Mouse (Mus musculus) forebrain, embryonic 14.5 days (tissue): Measurements from ENCODE around the gene Krt13. TPM values are rescaled to one million over a fixed set of nuclear protein-coding genes. Genes with fewer than 3 reads are reported as not detected.

Experiments
- ATAC-seq: fragments of 200-750 bp; cut with Nextera tagmentation; 2 replicates; pipeline ENCODE4 v1.8.0; 2017; ENCODE audit warnings: mild to moderate bottlenecking, moderate library complexity
- DNase-seq: peaks from one replicate; pipeline ENCODE4 v3.0.0-alpha.2; 2015; ENCODE audit warnings: low spot score
- H3K27ac ChIP-seq: fragments of 300-500 bp; sonication (generic); 2 replicates; pipeline ENCODE4 v1.5.1; 2014; ENCODE audit warnings: low read depth, mild to moderate bottlenecking, control low read depth, low read length, moderate library complexity
- H3K27me3 ChIP-seq: fragments of 300-500 bp; sonication (generic); replicated peaks from 2 replicates; pipeline ENCODE4 v1.6.1; 2014; ENCODE audit warnings: low read length, control low read depth, mixed read lengths; ENCODE audit not compliant: control insufficient read depth, insufficient read depth
- H3K36me3 ChIP-seq: fragments of 300-500 bp; sonication (generic); 2 replicates; pipeline ENCODE4 v1.6.1; 2014; ENCODE audit warnings: low read length, control low read depth; ENCODE audit not compliant: control insufficient read depth, insufficient read depth
- H3K4me1 ChIP-seq: fragments of 300-500 bp; sonication (generic); 2 replicates; pipeline ENCODE4 v1.6.1; 2014; ENCODE audit warnings: antibody characterized with exemption, low read length, control low read depth; ENCODE audit not compliant: control insufficient read depth, insufficient read depth
- H3K4me2 ChIP-seq: fragments of 300-500 bp; sonication (generic); 2 replicates; pipeline ENCODE4 v1.6.1; 2014; ENCODE audit warnings: mild to moderate bottlenecking, control low read depth, low read length
- H3K4me3 ChIP-seq: fragments of 300-500 bp; sonication (generic); 2 replicates; pipeline ENCODE4 v1.5.1; 2014; ENCODE audit warnings: low read depth, low read length, control low read depth
- H3K9ac ChIP-seq: fragments of 300-500 bp; sonication (generic); 2 replicates; pipeline ENCODE4 v1.6.1; 2014; ENCODE audit warnings: mild to moderate bottlenecking, low read length, control low read depth, moderate library complexity
- H3K9me3 ChIP-seq: fragments of 300-500 bp; sonication (generic); replicated peaks from 2 replicates; pipeline ENCODE4 v1.6.1; 2016; ENCODE audit warnings: low read length, control low read depth, mixed read lengths; ENCODE audit not compliant: control insufficient read depth
- WGBS: fragments of 180-500 bp; shearing (Covaris S2); extraction: QIAGEN DNeasy Blood & Tissue Kit; methylation state at CpG from one replicate; pipeline ENCODE4 v1.1.7; 2014; 5-methylcytosine and 5-hydroxymethylcytosine counted together
- polyA plus RNA-seq: library from polyadenylated mRNA; unstranded; fragments of >200 nt; fragmentation: Nextera tagmentation; extraction: Ambion mirVana; gene quantifications from 2 replicates; pipeline ENCODE4 v1.2.1, GENCODE M21; 2014

Krt13 gene
- polyA plus RNA-seq, 1 experiment from 2014 or later, result not detected

DNA sequence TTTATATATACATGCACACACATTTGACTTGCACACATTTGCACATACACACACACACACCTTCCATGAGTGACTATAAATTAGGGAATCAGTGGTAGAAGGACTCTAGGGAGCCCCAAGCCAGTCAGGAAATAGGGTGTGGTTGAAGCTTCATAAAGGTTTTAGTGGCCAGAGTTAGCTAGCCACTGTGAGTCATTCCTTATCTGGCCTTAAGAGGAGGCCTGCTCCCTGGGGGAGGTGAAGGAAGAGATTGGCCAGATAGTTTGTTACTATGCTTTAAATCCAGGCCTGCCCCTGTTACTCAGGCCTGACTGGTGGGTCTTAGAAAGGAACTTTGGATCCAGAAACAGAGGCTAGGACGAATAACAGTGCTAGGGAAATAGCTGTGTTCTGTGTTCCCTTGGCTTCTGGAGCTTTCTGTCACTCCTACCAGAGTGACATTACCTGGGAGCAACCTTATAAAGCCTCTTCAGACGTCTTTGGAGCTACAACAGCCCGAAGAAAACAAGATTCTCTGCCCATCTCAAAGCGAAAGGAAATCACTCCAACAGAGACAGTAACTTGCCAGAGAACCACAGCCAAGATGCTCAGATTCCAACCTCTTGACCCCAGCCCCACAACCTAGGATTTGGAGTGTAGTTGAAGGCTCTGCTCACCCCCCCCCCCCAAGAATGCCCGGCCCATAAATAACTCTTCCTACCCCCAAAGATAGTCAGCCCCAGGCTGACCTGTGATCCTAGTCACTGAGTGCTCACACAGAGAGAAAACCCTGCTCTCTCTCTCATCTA, 26.4 kb upstream of the Krt13 start:
- 86% methylated on average over 5 of the region's 5 CpGs for WGBS
- Histone ChIP-seq H3K4me3 (no peak overlapping the region), H3K9me3 (no peaks in the 10 kb centered on the region), H3K27ac (no peak overlapping the region), H3K9ac (no peak overlapping the region), H3K36me3 (no peaks in the 10 kb centered on the region), H3K4me2 (no peak overlapping the region), H3K4me1 (no peaks in the 10 kb centered on the region; the same call in 1 of the 2 replicates), H3K27me3 (peaks cover 23% of the 10 kb centered on the region)
- DNase-seq, result no peak
- no peak for ATAC-seq

- H3K4me2 ChIP-seq, result peak overlapping the region; percentile 39
These were observed 24.6 kb upstream of the Krt13 start for GRCm38 (mm10) chr11:100145858-100146560.

DNA sequence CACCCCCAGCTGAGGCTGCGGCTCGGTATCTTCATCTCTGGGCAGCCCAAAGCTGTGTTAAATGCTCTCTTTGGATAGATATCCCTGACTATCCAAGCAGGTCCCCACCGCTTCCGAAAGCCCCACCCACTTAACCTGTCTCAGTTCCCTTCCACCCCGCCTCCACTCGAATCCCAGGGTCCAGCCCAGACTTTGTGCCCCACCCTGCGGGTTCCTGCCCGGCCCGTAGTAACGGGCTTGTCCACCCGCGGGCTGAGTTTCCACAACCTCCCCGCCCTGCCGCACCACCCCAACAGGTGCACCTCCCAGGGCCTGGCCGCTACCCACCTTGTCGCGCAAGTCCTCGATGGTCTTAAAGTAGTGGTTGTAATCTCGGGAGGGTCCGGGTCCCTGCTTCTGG, 23.7 kb upstream of the Krt13 start:
- H3K27ac ChIP-seq, result no peak overlapping the region
- H3K27me3 ChIP-seq, result peaks cover 23% of the 10 kb centered on the region
- ATAC-seq (no peak), DNase-seq (no peak)
- H3K36me3 ChIP-seq, result no peaks in the 10 kb centered on the region
- 2% methylated on average over 20 of the region's 20 CpGs for WGBS
- H3K9me3 ChIP-seq, result no peaks in the 10 kb centered on the region
- H3K4me2 ChIP-seq, result peak overlapping the region; percentile 39
- no peak overlapping the region for H3K9ac ChIP-seq
- peak overlapping the region; percentile 5; the same call in 1 of the 2 replicates for H3K4me3 ChIP-seq
- H3K4me1 ChIP-seq, result no peaks in the 10 kb centered on the region; the same call in 1 of the 2 replicates

More at GRCm38 (mm10) chr11:100145858-100146560, 24.6 kb upstream of the Krt13 start:
- H3K27ac ChIP-seq, result no peak overlapping the region
- ATAC-seq (no peak), DNase-seq (no peak)
- H3K36me3 ChIP-seq, result no peaks in the 10 kb centered on the region
- peaks cover 23% of the 10 kb centered on the region for H3K27me3 ChIP-seq
- 3% methylated on average over 13 of the region's 13 CpGs for WGBS
- H3K9ac ChIP-seq, result no peak overlapping the region
- H3K4me1 ChIP-seq, result no peaks in the 10 kb centered on the region; the same call in 1 of the 2 replicates
- no peaks in the 10 kb centered on the region for H3K9me3 ChIP-seq
- H3K4me3 ChIP-seq, result peak overlapping the region; percentile 5; the same call in 1 of the 2 replicates

- Histone ChIP-seq H3K9ac (no peak overlapping the region), H3K4me3 (no peak overlapping the region), H3K36me3 (no peaks in the 10 kb centered on the region), H3K4me2 (no peak overlapping the region), H3K9me3 (no peaks in the 10 kb centered on the region), H3K4me1 (peaks cover 11% of the 10 kb centered on the region; the same call in 1 of the 2 replicates), H3K27me3 (peaks cover 16% of the 10 kb centered on the region), H3K27ac (no peak overlapping the region)
- no peak for DNase-seq
- WGBS, result 87% methylated on average over 21 of the region's 21 CpGs
- ATAC-seq, result no peak
These were observed 19.6 kb upstream of the Krt13 start for GRCm38 (mm10) chr11:100140966-100141365.

DNA sequence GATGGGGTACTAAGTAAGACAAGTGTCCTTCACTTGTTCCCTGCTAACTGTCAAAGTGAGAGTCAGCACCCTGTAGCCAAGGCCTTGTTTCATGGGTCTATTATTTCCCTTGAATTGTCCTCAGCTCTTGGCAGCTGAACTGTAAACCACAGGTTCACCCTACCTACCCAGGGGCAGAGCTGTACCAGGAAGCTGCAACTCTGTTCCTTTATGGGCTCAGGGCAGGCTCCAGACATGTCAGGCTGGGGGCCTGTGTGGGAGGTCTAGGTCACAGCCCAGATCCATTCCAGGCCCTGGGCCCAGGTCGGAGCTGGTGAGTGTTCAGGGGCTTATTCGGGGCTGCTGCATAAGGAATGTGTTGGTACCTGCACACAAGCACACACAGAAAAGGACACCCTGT, 18.0 kb upstream of the Krt13 start:
- ATAC-seq (no peak), DNase-seq (no peak)
- 81% methylated on average over 2 of the region's 2 CpGs for WGBS
- Histone ChIP-seq H3K27me3 (peaks cover under 1% of the 10 kb centered on the region; the same call in 1 of the 2 replicates), H3K36me3 (no peaks in the 10 kb centered on the region), H3K4me1 (peaks cover 11% of the 10 kb centered on the region; the same call in 1 of the 2 replicates), H3K4me3 (no peak overlapping the region), H3K9me3 (no peaks in the 10 kb centered on the region), H3K4me2 (no peak overlapping the region), H3K9ac (no peak overlapping the region), H3K27ac (no peak overlapping the region)

DNA sequence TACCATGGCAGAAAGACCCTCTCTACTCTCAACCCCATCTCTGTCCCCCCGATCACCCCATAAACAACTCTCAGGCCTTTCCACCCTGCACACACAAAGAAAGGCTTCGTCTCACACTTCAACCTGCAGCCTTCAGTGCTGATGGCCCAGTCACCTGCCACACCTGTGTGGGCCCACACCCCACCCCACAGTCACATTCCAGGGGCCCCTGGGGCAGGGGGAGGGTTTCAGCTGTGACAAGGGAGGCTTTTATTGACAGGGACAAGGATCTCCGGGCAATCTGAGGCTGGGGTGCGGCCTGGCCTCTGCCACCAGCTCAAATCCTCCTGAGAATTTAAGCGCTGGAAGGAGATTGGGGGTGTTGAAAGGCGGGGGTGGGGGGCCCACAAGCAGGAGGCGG, 17.4 kb upstream of the Krt13 start:
- DNase-seq (no peak), ATAC-seq (no peak)
- Histone ChIP-seq H3K36me3 (no peaks in the 10 kb centered on the region), H3K9ac (no peak overlapping the region), H3K27ac (no peak overlapping the region), H3K4me3 (no peak overlapping the region), H3K27me3 (no peaks in the 10 kb centered on the region), H3K4me1 (peaks cover 11% of the 10 kb centered on the region; the same call in 1 of the 2 replicates), H3K4me2 (no peak overlapping the region), H3K9me3 (no peaks in the 10 kb centered on the region)
- WGBS, result 41% methylated on average over 7 of the region's 7 CpGs

GRCm38 (mm10) chr11:100137693-100138092, 16.3 kb upstream of the Krt13 start:
- peak; percentile 56 for DNase-seq
- peaks cover 11% of the 10 kb centered on the region; the same call in 1 of the 2 replicates for H3K4me1 ChIP-seq
- ATAC-seq, result peak; percentile 26; the same call in 1 of the 2 replicates

GRCm38 (mm10) chr11:100136559-100136958, 15.2 kb upstream of the Krt13 start:
- DNase-seq, result no peak
- no peak overlapping the region for H3K27ac ChIP-seq
- no peak overlapping the region for H3K9ac ChIP-seq
- H3K9me3 ChIP-seq, result no peaks in the 10 kb centered on the region
- H3K4me3 ChIP-seq, result no peak overlapping the region
- no peak for ATAC-seq
- H3K4me1 ChIP-seq, result peaks cover 11% of the 10 kb centered on the region; the same call in 1 of the 2 replicates
- no peaks in the 10 kb centered on the region for H3K36me3 ChIP-seq
- WGBS, result 52% methylated on average over 5 of the region's 5 CpGs
- H3K4me2 ChIP-seq, result no peak overlapping the region
- no peaks in the 10 kb centered on the region for H3K27me3 ChIP-seq

More at GRCm38 (mm10) chr11:100137693-100138092, 16.3 kb upstream of the Krt13 start:
- 12% methylated on average over 5 of the region's 5 CpGs for WGBS
- no peak overlapping the region for H3K4me2 ChIP-seq
- H3K27me3 ChIP-seq, result no peaks in the 10 kb centered on the region
- H3K9me3 ChIP-seq, result no peaks in the 10 kb centered on the region
- H3K27ac ChIP-seq, result no peak overlapping the region
- no peaks in the 10 kb centered on the region for H3K36me3 ChIP-seq
- H3K9ac ChIP-seq, result no peak overlapping the region
- no peak overlapping the region for H3K4me3 ChIP-seq
